Mouse (Mus musculus): ENCODE measurements around the gene Actr2. TPM values are rescaled to one million over a fixed set of nuclear protein-coding genes. Genes with fewer than 3 reads are reported as not detected.
A peak's percentile ranks its signal among the peaks of the same experiment; 100 is the strongest.
"Not testable (repeated sequence)": the region's sequence is repeated elsewhere in the genome, so short reads cannot be mapped to it uniquely, and the experiment has no call there.

Gene Actr2
- polyA plus RNA-seq, 1 experiment from 2014 or later = 54.7 TPM

GRCm38 (mm10) chr11:20139711-20140110 lies 27.0 kb upstream of the Actr2 start:
- Histone ChIP-seq H3K4me1 (replicated peaks) (peaks cover 4% of the 10 kb centered on the region; the same call in 1 of the 2 replicates), H3K9ac (no peak overlapping the region), H3K9me3 (replicated peaks) (no peaks in the 10 kb centered on the region), H3K4me2 (no peak overlapping the region), H3K4me3 (replicated peaks) (no peak overlapping the region), H3K27me3 (no peaks in the 10 kb centered on the region), H3K27ac (replicated peaks) (no peak overlapping the region), H3K36me3 (replicated peaks) (no peaks in the 10 kb centered on the region)
- 64% methylated on average over 2 of the region's 2 CpGs for WGBS (ENCODE audit: insufficient replicate concordance)
- ATAC-seq (ENCODE audit: insufficient read depth) = no peak

- H3K4me1 ChIP-seq (replicated peaks) = peaks cover 5% of the 10 kb centered on the region; the same call in 1 of the 2 replicates
- H3K4me2 ChIP-seq = no peak overlapping the region
- ATAC-seq (ENCODE audit: insufficient read depth) = no peak
- no peaks in the 10 kb centered on the region for H3K36me3 ChIP-seq (replicated peaks)
- H3K4me3 ChIP-seq (replicated peaks) = no peak overlapping the region
- WGBS (ENCODE audit: insufficient replicate concordance) = 65% methylated on average over 6 of the region's 6 CpGs
- H3K27ac ChIP-seq (replicated peaks) = no peak overlapping the region
- no peaks in the 10 kb centered on the region for H3K9me3 ChIP-seq (replicated peaks)
- H3K27me3 ChIP-seq = no peaks in the 10 kb centered on the region
- H3K9ac ChIP-seq = no peak overlapping the region
These were observed 25.9 kb upstream of the Actr2 start for GRCm38 (mm10) chr11:20138498-20139208.

GRCm38 (mm10) chr11:20137872-20138271 lies 25.2 kb upstream of the Actr2 start:
- Histone ChIP-seq H3K27ac (replicated peaks) (no peak overlapping the region), H3K36me3 (replicated peaks) (no peaks in the 10 kb centered on the region), H3K9ac (no peak overlapping the region), H3K4me3 (replicated peaks) (no peak overlapping the region), H3K27me3 (no peaks in the 10 kb centered on the region), H3K4me1 (replicated peaks) (peaks cover 13% of the 10 kb centered on the region), H3K4me2 (no peak overlapping the region), H3K9me3 (replicated peaks) (no peaks in the 10 kb centered on the region)
- no peak for ATAC-seq (ENCODE audit: insufficient read depth)
- WGBS (ENCODE audit: insufficient replicate concordance) = 44% methylated on average over 2 of the region's 2 CpGs

GRCm38 (mm10) chr11:20136314-20136713 lies 23.6 kb upstream of the Actr2 start:
- Histone ChIP-seq H3K4me3 (replicated peaks) (no peak overlapping the region), H3K27ac (replicated peaks) (0 out of 2 replicates have a peak overlapping the region, but pooled peaks have one; percentile 38), H3K4me1 (replicated peaks) (peaks cover 15% of the 10 kb centered on the region), H3K4me2 (no peak overlapping the region), H3K36me3 (replicated peaks) (no peaks in the 10 kb centered on the region), H3K27me3 (no peaks in the 10 kb centered on the region), H3K9ac (no peak overlapping the region), H3K9me3 (replicated peaks) (no peaks in the 10 kb centered on the region)
- ATAC-seq (ENCODE audit: insufficient read depth) = peak; percentile 56
- WGBS (ENCODE audit: insufficient replicate concordance) = 67% methylated on average over 6 of the region's 6 CpGs

- H3K9me3 ChIP-seq (replicated peaks); H3K4me3 ChIP-seq (replicated peaks); H3K27me3 ChIP-seq; H3K9ac ChIP-seq; H3K36me3 ChIP-seq (replicated peaks); ATAC-seq (ENCODE audit: insufficient read depth); H3K4me2 ChIP-seq; H3K27ac ChIP-seq (replicated peaks): not testable (repeated sequence)
- H3K4me1 ChIP-seq (replicated peaks) = peaks cover 15% of the 10 kb centered on the region
- WGBS (ENCODE audit: insufficient replicate concordance) = 65% methylated on average over 3 of the region's 3 CpGs
These were observed 22.2 kb upstream of the Actr2 start for GRCm38 (mm10) chr11:20134869-20135268.

- no peak for ATAC-seq (ENCODE audit: insufficient read depth)
These were observed 21.0 kb upstream of the Actr2 start for GRCm38 (mm10) chr11:20133721-20134120.

GRCm38 (mm10) chr11:20132955-20133562 lies 20.3 kb upstream of the Actr2 start:
- Histone ChIP-seq H3K9ac (peak overlapping the region; percentile 27; the same call in 1 of the 2 replicates), H3K36me3 (replicated peaks) (no peaks in the 10 kb centered on the region), H3K27me3 (no peaks in the 10 kb centered on the region), H3K4me3 (replicated peaks) (peak overlapping the region; percentile 40), H3K27ac (replicated peaks) (no peak overlapping the region), H3K4me1 (replicated peaks) (peaks cover 14% of the 10 kb centered on the region), H3K9me3 (replicated peaks) (no peaks in the 10 kb centered on the region), H3K4me2 (peak overlapping the region; percentile 58)
- peak; percentile 26 for ATAC-seq (ENCODE audit: insufficient read depth)
- WGBS (ENCODE audit: insufficient replicate concordance) = 22% methylated on average over 12 of the region's 12 CpGs

More at GRCm38 (mm10) chr11:20133721-20134120, 21.0 kb upstream of the Actr2 start:
- Histone ChIP-seq H3K27me3 (no peaks in the 10 kb centered on the region), H3K36me3 (replicated peaks) (no peaks in the 10 kb centered on the region), H3K4me3 (replicated peaks) (no peak overlapping the region), H3K9me3 (replicated peaks) (no peaks in the 10 kb centered on the region), H3K4me2 (peak overlapping the region; percentile 58; the same call in 1 of the 2 replicates), H3K4me1 (replicated peaks) (peaks cover 15% of the 10 kb centered on the region), H3K9ac (no peak overlapping the region), H3K27ac (replicated peaks) (no peak overlapping the region)
- 64% methylated on average over 1 of the region's 1 CpGs for WGBS (ENCODE audit: insufficient replicate concordance)

GRCm38 (mm10) chr11:20126673-20127516 lies 14.2 kb upstream of the Actr2 start:
- Histone ChIP-seq H3K4me2 (no peak overlapping the region), H3K9ac (no peak overlapping the region), H3K4me1 (replicated peaks) (no peaks in the 10 kb centered on the region), H3K4me3 (replicated peaks) (no peak overlapping the region), H3K27ac (replicated peaks) (no peak overlapping the region), H3K36me3 (replicated peaks) (no peaks in the 10 kb centered on the region), H3K27me3 (no peaks in the 10 kb centered on the region), H3K9me3 (replicated peaks) (no peaks in the 10 kb centered on the region)
- 47% methylated on average over 10 of the region's 10 CpGs for WGBS (ENCODE audit: insufficient replicate concordance)
- no peak for ATAC-seq (ENCODE audit: insufficient read depth)

- Histone ChIP-seq H3K4me3 (replicated peaks) (no peak overlapping the region), H3K9ac (no peak overlapping the region), H3K4me1 (replicated peaks) (no peaks in the 10 kb centered on the region), H3K27ac (replicated peaks) (no peak overlapping the region), H3K9me3 (replicated peaks) (no peaks in the 10 kb centered on the region), H3K4me2 (no peak overlapping the region), H3K27me3 (no peaks in the 10 kb centered on the region), H3K36me3 (replicated peaks) (no peaks in the 10 kb centered on the region)
- no peak for ATAC-seq (ENCODE audit: insufficient read depth)
- 45% methylated on average over 1 of the region's 1 CpGs for WGBS (ENCODE audit: insufficient replicate concordance)
These were observed 12.7 kb upstream of the Actr2 start for GRCm38 (mm10) chr11:20125423-20125822.

- no peak overlapping the region for H3K4me2 ChIP-seq
- H3K36me3 ChIP-seq (replicated peaks) = no peaks in the 10 kb centered on the region
- no peak overlapping the region for H3K4me3 ChIP-seq (replicated peaks)
- peaks cover 24% of the 10 kb centered on the region for H3K4me1 ChIP-seq (replicated peaks)
- WGBS (ENCODE audit: insufficient replicate concordance) = 59% methylated on average over 4 of the region's 4 CpGs
- no peak overlapping the region for H3K27ac ChIP-seq (replicated peaks)
- ATAC-seq (ENCODE audit: insufficient read depth) = no peak
- H3K27me3 ChIP-seq = no peaks in the 10 kb centered on the region
- no peaks in the 10 kb centered on the region for H3K9me3 ChIP-seq (replicated peaks)
- H3K9ac ChIP-seq = no peak overlapping the region
These were observed 4.0 kb upstream of the Actr2 start for GRCm38 (mm10) chr11:20116701-20117100.

- H3K4me1 ChIP-seq (replicated peaks) = peaks cover 28% of the 10 kb centered on the region
These were observed 3.4 kb upstream of the Actr2 start for GRCm38 (mm10) chr11:20116030-20116551.

More at GRCm38 (mm10) chr11:20116030-20116551, 3.4 kb upstream of the Actr2 start:
- no peak overlapping the region for H3K4me3 ChIP-seq (replicated peaks)
- WGBS (ENCODE audit: insufficient replicate concordance) = 55% methylated on average over 5 of the region's 5 CpGs
- no peak overlapping the region for H3K27ac ChIP-seq (replicated peaks)
- H3K4me2 ChIP-seq = no peak overlapping the region
- no peaks in the 10 kb centered on the region for H3K27me3 ChIP-seq
- H3K36me3 ChIP-seq (replicated peaks) = no peaks in the 10 kb centered on the region
- ATAC-seq (ENCODE audit: insufficient read depth) = no peak
- H3K9ac ChIP-seq = no peak overlapping the region
- no peaks in the 10 kb centered on the region for H3K9me3 ChIP-seq (replicated peaks)

Data from liver, embryonic 15.5 days (tissue).